Mouse (Mus musculus) kidney, adult 2 months (tissue): ENCODE results near the gene Kdf1. TPM values are rescaled to one million over a fixed set of nuclear protein-coding genes. Genes with fewer than 3 reads are reported as not detected.
A peak's percentile ranks its signal among the peaks of the same experiment; 100 is the strongest.

ENCODE experiments used
- DNase-seq: peaks from one replicate; pipeline ENCODE4 v3.0.0; 2021
- H3K27ac ChIP-seq: fragments of 200-500 bp; 2 replicates; pipeline ENCODE4 v1.5.1; 2012; ENCODE audit warnings: low read depth, low read length, control low read depth, inconsistent platforms; ENCODE audit not compliant: insufficient read depth
- H3K27me3 ChIP-seq: fragments of 200-500 bp; replicated peaks from 2 replicates; pipeline ENCODE4 v1.6.1; 2012; ENCODE audit warnings: mild to moderate bottlenecking, moderate library complexity, low read length, inconsistent platforms; ENCODE audit not compliant: control insufficient read depth, insufficient read depth
- H3K36me3 ChIP-seq: fragments of 200-500 bp; 2 replicates; pipeline ENCODE4 v1.6.1; 2012; ENCODE audit warnings: mild to moderate bottlenecking, moderate library complexity, low read length, inconsistent platforms; ENCODE audit not compliant: control insufficient read depth, insufficient read depth
- H3K4me1 ChIP-seq: fragments of 200-500 bp; 2 replicates; pipeline ENCODE4 v1.6.1; 2011; ENCODE audit warnings: low read length; ENCODE audit not compliant: control insufficient read depth, insufficient read depth
- H3K4me3 ChIP-seq: fragments of 200-500 bp; 2 replicates; pipeline ENCODE4 v1.5.1; 2011; ENCODE audit warnings: mild to moderate bottlenecking, low read depth, low read length, control low read depth; ENCODE audit not compliant: insufficient read depth
- CTCF ChIP-seq: fragments of 200-500 bp; conservative IDR thresholded peaks from 2 replicates; pipeline ENCODE4 v1.5.1; 2011; ENCODE audit warnings: low read depth, mild to moderate bottlenecking, control low read depth, low read length, moderate library complexity, mixed read lengths; ENCODE audit not compliant: insufficient read depth, insufficient read length
- POLR2A ChIP-seq: fragments of 200-500 bp; IDR thresholded peaks from one replicate; pipeline ENCODE4 v1.6.1; 2011; ENCODE audit warnings: low read depth, low read length, control low read depth
- WGBS: fragments of 180-500 bp; shearing (Covaris S2); methylation state at CpG from one replicate; pipeline ENCODE4 v1.1.7; 2018; 5-methylcytosine and 5-hydroxymethylcytosine counted together
- polyA plus RNA-seq: library from polyadenylated mRNA; depleted of rRNA; stranded (reverse); fragments of >200 nt; gene quantifications from 2 replicates; pipeline ENCODE4 v1.2.3, GENCODE M21; 2012; rRNA removed

The Kdf1 gene
- polyA plus RNA-seq, 1 experiment: 39.7 TPM

DNA sequence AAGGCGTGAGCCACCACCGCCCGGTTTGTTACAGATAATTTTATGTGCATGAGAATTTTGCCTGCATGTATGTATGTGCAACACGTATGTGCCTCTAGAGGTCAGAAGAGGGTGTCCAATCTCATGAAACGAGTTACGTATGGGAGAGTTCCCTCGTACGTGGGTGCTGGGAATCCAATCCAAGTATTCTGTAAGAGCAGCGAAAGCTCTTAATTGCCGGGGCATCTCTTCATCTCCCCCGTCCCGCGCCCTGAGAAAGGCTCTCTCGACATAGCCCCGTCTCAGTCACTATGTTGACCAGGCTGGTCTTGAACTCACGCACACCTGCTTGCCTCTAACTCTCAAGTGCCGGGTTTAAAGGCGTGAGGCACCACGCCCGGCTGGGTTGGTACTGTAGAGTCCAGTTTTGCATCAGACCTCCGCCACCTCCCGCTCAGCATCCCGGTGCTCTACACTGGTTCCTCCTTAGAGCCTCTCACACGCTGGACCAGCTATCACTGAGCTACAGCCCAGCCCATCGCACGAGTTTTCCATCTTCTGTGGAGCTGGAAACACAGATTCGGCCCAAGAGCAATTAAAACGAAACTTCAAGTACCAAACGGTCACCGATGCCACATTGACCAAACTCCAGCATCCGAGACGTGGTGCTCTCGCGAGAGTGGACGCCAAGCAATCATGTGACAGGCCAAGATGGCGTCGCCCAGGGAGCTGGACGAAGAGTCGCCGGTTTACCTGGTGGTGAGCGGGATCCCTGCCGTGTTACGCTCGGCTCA, 55.5 kb downstream of the Kdf1 start, which contains the start of gene Gpatch3:
Gene Gpatch3 (plus strand): TSS at position 676 of the 773 bp plus-strand sequence.
- H3K36me3 ChIP-seq: no peaks in the 10 kb centered on the region
- WGBS: 5% methylated on average over 44 of the region's 44 CpGs
- H3K4me1 ChIP-seq: peaks cover 12% of the 10 kb centered on the region; the same call in 1 of the 2 replicates
- TF ChIP-seq CTCF (no peak), POLR2A (peak; percentile 48)
- H3K27ac ChIP-seq: peak within 1 kb of the TSS; percentile 40
- peak; percentile 97 for DNase-seq
- H3K27me3 ChIP-seq: no peaks in the 10 kb centered on the region
- H3K4me3 ChIP-seq: peak within 1 kb of the TSS; percentile 68

- peaks cover 9% of the 10 kb centered on the region; the same call in 1 of the 2 replicates for H3K4me1 ChIP-seq
- no peak overlapping the region for H3K27ac ChIP-seq
- H3K36me3 ChIP-seq: no peaks in the 10 kb centered on the region
- no peak for DNase-seq
- peak overlapping the region; percentile 68 for H3K4me3 ChIP-seq
- H3K27me3 ChIP-seq: no peaks in the 10 kb centered on the region
- WGBS: under 1% methylated on average over 41 of the region's 41 CpGs
- TF ChIP-seq CTCF (no peak), POLR2A (no peak)
Observed at GRCm38 (mm10) chr4:133574843-133575202, 56.1 kb downstream of the Kdf1 start.

DNA sequence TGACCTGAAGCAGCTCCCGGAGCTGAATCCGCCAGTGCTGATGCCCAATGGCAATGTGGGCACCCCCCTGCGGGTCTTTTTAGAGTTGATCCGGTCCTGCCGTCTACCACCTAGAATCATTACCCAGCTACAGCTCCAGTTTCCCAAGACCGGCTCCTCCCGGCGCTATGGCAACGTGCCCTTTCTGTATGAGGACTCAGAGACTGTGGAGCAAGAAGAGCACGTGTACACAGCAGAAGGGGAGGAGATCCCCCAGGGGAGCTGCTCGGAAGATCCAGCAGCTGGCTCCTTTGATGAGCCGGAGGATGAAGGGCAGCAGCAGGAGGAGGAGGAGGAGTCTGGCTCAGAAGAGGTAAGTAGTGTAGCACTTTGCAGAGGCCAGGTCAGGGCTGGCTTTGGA, 59.2 kb downstream of the Kdf1 start:
- Histone ChIP-seq H3K27ac (no peak overlapping the region), H3K4me1 (peaks cover 3% of the 10 kb centered on the region; the same call in 1 of the 2 replicates), H3K36me3 (no peaks in the 10 kb centered on the region), H3K27me3 (no peaks in the 10 kb centered on the region), H3K4me3 (no peak overlapping the region)
- TF ChIP-seq CTCF: no peak
- TF ChIP-seq POLR2A: no peak
- WGBS: 64% methylated on average over 12 of the region's 12 CpGs
- DNase-seq: no peak

Other genes starting within 250 kb of the Kdf1 start
- gene Tmem222, start 241.2 kb upstream of the Kdf1 start, polyA plus RNA-seq: 70.6 and 80.4 TPM in 2 replicates
- gene Wdtc1, start 165.5 kb upstream of the Kdf1 start, polyA plus RNA-seq: 64.1 and 64.4 TPM in 2 replicates
- 30.1 and 32.3 TPM in 2 replicates for gene Slc9a1, start 149.3 kb upstream of the Kdf1 start, polyA plus RNA-seq
- gene Tent5b, start 38.8 kb upstream of the Kdf1 start, polyA plus RNA-seq: 2.9 and 3.1 TPM in 2 replicates
- gene Trnp1, start 20.4 kb upstream of the Kdf1 start, polyA plus RNA-seq: 0.43 and 0.97 TPM in 2 replicates
- 42.7 and 61.4 TPM in 2 replicates for gene Nudc, start 27.0 kb downstream of the Kdf1 start, polyA plus RNA-seq
- gene Nr0b2, start 34.4 kb downstream of the Kdf1 start, polyA plus RNA-seq: 6.0 and 6.8 TPM in 2 replicates
- gene Gpatch3, start 55.8 kb downstream of the Kdf1 start, polyA plus RNA-seq: 3.8 and 4.6 TPM in 2 replicates
- gene Gpn2, start 65.4 kb downstream of the Kdf1 start, polyA plus RNA-seq: 26.7 and 31.4 TPM in 2 replicates
- 7.2 and 7.6 TPM in 2 replicates for gene Sfn, start 83.2 kb downstream of the Kdf1 start, polyA plus RNA-seq
- 28.7 and 31.6 TPM in 2 replicates for gene Zdhhc18, start 131.2 kb downstream of the Kdf1 start, polyA plus RNA-seq
- gene Pigv, start 153.7 kb downstream of the Kdf1 start, polyA plus RNA-seq: 15.8 and 16.2 TPM in 2 replicates
- 40.5 and 43.7 TPM in 2 replicates for gene Arid1a, start 237.8 kb downstream of the Kdf1 start, polyA plus RNA-seq